Mouse (Mus musculus) spleen, postnatal 10 days (tissue): Measurements from ENCODE around the gene Atad5.

ENCODE experiments used
- DNase-seq, 2 experiments: peaks; one replicate each; pipeline ENCODE4 v3.0.0; 2021 to 2022; ENCODE audit warnings: low spot score in 2 of 2

Atad5 gene

GRCm38 (mm10) chr11:80088917-80089816 lies at the start of gene Atad5:
Gene Atad5, plus strand, starts transcription at chr11:80089400.
- peak; percentile 93 to 97 for DNase-seq

GRCm38 (mm10) chr11:80042615-80043418 lies 46.4 kb upstream of the Atad5 start:
- peak; percentile 26 to 64 for DNase-seq

GRCm38 (mm10) chr11:80043419-80043817 lies 45.8 kb upstream of the Atad5 start:
- DNase-seq, result no peak

GRCm38 (mm10) chr11:80046856-80047255 lies 42.3 kb upstream of the Atad5 start:
- DNase-seq, result no peak

GRCm38 (mm10) chr11:80050088-80050487 lies 39.1 kb upstream of the Atad5 start:
- no peak for DNase-seq

GRCm38 (mm10) chr11:80052456-80052855 lies 36.7 kb upstream of the Atad5 start:
- DNase-seq, result no peak

GRCm38 (mm10) chr11:80053171-80053570 lies 36.0 kb upstream of the Atad5 start:
- no peak for DNase-seq

GRCm38 (mm10) chr11:80054659-80055058 lies 34.5 kb upstream of the Atad5 start:
- no peak for DNase-seq

GRCm38 (mm10) chr11:80056141-80056540 lies 33.1 kb upstream of the Atad5 start:
- DNase-seq, result no peak

GRCm38 (mm10) chr11:80062159-80062558 lies 27.0 kb upstream of the Atad5 start:
- DNase-seq, result no peak

- DNase-seq, result peak in 1 of 2 experiments; percentile 51
These were observed 22.8 kb upstream of the Atad5 start for GRCm38 (mm10) chr11:80066373-80066772.

- peak in 1 of 2 experiments; percentile 37 for DNase-seq
These were observed 21.6 kb upstream of the Atad5 start for GRCm38 (mm10) chr11:80067558-80067957.

- DNase-seq, result no peak
These were observed 19.4 kb upstream of the Atad5 start for GRCm38 (mm10) chr11:80069815-80070214.

- no peak for DNase-seq
These were observed 18.2 kb upstream of the Atad5 start for GRCm38 (mm10) chr11:80071039-80071438.

GRCm38 (mm10) chr11:80072365-80072764 lies 16.8 kb upstream of the Atad5 start:
- no peak for DNase-seq

GRCm38 (mm10) chr11:80075608-80076277 lies 13.5 kb upstream of the Atad5 start:
- no peak for DNase-seq

GRCm38 (mm10) chr11:80077784-80078545 lies 11.2 kb upstream of the Atad5 start:
- peak in 1 of 2 experiments; percentile 29 for DNase-seq

GRCm38 (mm10) chr11:80078831-80079230 lies 10.4 kb upstream of the Atad5 start:
- DNase-seq, result peak in 1 of 2 experiments; percentile 32

- no peak for DNase-seq
These were observed 9.4 kb upstream of the Atad5 start for GRCm38 (mm10) chr11:80079751-80080150.

GRCm38 (mm10) chr11:80080381-80080825 lies 8.8 kb upstream of the Atad5 start:
- peak; percentile 68 to 72 for DNase-seq
